Mouse (Mus musculus): ENCODE measurements at regions not wholly inside any gene's neighbourhood (a gene's known extent, or its start where the extent isn't known, plus 50 kb on each side); places are given as distances from the start of the nearest gene placed in this dataset.
A peak's percentile ranks its signal among the peaks of the same experiment; 100 is the strongest.

DNA sequence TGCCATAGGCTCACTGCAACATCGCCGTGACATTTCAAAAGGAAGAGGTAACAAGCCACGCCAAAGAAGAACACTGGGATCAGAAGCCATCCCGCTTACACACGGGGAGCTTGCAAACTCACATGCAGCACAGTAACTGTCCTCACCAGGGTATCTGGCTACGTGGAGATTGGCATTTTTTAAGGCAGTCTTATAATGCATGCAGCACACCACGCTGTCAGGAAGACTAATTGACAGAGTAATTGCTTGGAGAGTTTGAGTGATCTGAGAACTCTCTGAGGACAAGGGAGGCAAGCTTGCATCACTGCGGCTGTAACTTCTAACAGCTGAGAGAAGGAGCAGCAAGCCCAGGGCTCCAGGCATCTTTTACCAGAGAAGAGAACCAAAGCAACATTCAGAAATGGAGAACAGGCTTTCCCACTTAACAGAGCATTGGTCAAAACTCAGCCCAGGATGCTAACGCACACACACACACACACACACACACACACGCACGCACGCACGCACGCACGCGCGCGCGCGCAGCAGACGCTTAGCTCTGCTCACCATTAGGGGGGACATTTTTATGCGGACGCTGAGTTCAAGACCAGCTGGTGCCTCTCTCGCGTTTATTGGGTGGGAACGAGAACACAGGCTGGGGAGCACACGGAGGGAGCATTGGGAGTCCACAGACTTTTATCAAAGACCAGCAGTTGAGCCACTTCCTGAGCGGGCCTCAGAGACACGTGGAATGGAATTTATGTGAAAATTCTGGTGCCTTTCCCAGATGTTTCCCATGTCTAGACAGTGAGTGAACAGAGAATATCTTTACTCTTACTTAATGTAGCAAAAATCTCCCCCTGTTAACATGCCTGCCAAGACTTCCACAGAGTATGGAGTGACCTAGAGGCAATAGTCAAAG lies 66.6 kb downstream of the 1700129C05Rik start:
- Histone ChIP-seq H3K4me3 (peak overlapping the region; percentile 34), H3K27ac (replicated peaks) (no peak overlapping the region), H3K36me3 (no peaks in the 10 kb centered on the region), H3K9me3 (replicated peaks) (no peaks in the 10 kb centered on the region), H3K27me3 (ENCODE audit: low read depth, poor library complexity, severe bottlenecking) (no peaks in the 10 kb centered on the region; the same call in 1 of the 2 replicates), H3K4me1 (peaks cover 12% of the 10 kb centered on the region)
- WGBS = 41% methylated on average over 29 of the region's 29 CpGs
- DNase-seq (ENCODE audit: low spot score) = peak; percentile 23

DNA sequence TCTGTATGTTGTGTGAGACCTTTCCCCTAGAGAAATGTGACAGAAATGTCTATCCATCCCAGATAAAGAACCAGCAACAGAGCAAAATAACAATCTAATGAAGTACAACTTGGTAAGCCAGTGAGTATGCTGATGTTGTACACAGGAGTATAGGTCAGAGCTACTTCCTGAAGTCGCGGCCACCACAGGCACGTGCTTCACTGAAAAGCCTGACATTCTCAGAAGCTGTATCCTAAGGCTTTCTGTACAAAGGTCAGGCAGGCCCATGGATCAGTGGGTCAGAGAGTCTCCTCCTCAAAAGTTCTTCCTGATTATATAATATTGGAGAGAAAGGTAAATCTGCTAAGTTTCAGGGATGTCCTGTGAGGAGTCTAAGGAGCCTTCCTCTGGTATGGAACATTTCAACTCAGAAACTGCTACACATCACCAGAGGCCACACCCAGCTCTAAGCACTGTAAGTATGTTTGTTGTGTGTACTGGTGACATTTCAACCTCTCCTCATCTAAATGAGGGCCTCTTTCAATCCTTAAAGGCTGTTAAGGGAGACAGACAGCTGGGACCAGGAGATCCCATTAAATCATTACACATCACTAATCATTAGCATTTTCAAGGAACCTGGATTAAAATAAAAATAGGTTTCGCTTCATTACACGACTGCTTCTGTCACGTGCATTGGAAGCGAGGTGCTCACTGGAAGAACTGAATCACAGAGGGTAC lies 70.2 kb downstream of the 1700129C05Rik start:
- Histone ChIP-seq H3K4me1 (peaks cover 12% of the 10 kb centered on the region), H3K9me3 (replicated peaks) (no peaks in the 10 kb centered on the region), H3K4me3 (no peak overlapping the region), H3K27me3 (ENCODE audit: low read depth, poor library complexity, severe bottlenecking) (no peaks in the 10 kb centered on the region; the same call in 1 of the 2 replicates), H3K27ac (replicated peaks) (no peak overlapping the region), H3K36me3 (no peaks in the 10 kb centered on the region)
- DNase-seq (ENCODE audit: low spot score) = no peak
- 83% methylated on average over 7 of the region's 7 CpGs for WGBS

- Histone ChIP-seq H3K27me3 (ENCODE audit: low read depth, poor library complexity, severe bottlenecking) (no peaks in the 10 kb centered on the region), H3K9me3 (replicated peaks) (no peaks in the 10 kb centered on the region), H3K36me3 (no peaks in the 10 kb centered on the region), H3K4me3 (no peak overlapping the region), H3K4me1 (no peaks in the 10 kb centered on the region), H3K27ac (replicated peaks) (no peak overlapping the region)
- DNase-seq (ENCODE audit: low spot score) = no peak
- 89% methylated on average over 2 of the region's 2 CpGs for WGBS
These were observed 72.6 kb downstream of the 1700129C05Rik start for GRCm38 (mm10) chr14:59070056-59070455.

GRCm38 (mm10) chr14:59066456-59067220 lies 76.1 kb downstream of the 1700129C05Rik start:
- Histone ChIP-seq H3K4me3 (no peak overlapping the region), H3K27ac (replicated peaks) (no peak overlapping the region), H3K27me3 (ENCODE audit: low read depth, poor library complexity, severe bottlenecking) (no peaks in the 10 kb centered on the region), H3K9me3 (replicated peaks) (no peaks in the 10 kb centered on the region), H3K4me1 (0 out of 2 replicates have a peak, but pooled peaks cover 3% of the 10 kb centered on the region), H3K36me3 (no peaks in the 10 kb centered on the region)
- DNase-seq (ENCODE audit: low spot score) = no peak
- 86% methylated on average over 8 of the region's 8 CpGs for WGBS

GRCm38 (mm10) chr14:59063221-59063620 lies 79.5 kb downstream of the 1700129C05Rik start:
- no peaks in the 10 kb centered on the region for H3K36me3 ChIP-seq
- no peaks in the 10 kb centered on the region for H3K27me3 ChIP-seq (ENCODE audit: low read depth, poor library complexity, severe bottlenecking)
- DNase-seq (ENCODE audit: low spot score) = no peak
- no peak overlapping the region for H3K4me3 ChIP-seq
- no peaks in the 10 kb centered on the region for H3K9me3 ChIP-seq (replicated peaks)
- 64% methylated on average over 3 of the region's 3 CpGs for WGBS
- H3K27ac ChIP-seq (replicated peaks) = no peak overlapping the region
- 0 out of 2 replicates have a peak, but pooled peaks cover 3% of the 10 kb centered on the region for H3K4me1 ChIP-seq

DNA sequence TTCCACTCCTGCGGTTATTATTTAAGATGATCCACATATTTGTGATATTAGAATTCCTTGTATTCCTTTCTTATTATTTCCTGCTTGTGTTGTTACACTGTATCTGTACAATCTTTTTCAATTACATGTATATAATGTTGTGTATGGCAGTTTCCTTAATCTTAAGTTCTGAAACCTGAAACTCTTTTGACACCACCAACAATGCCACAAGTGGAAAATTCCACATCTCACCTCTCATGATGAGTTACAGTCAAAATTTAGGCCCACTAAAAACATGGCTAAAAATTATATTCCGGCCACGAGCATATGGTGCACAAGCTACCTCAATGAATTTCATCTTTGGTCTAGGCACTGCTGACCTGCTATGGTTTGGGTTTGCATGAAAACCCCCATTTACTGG lies 85.9 kb downstream of the 1700129C05Rik start:
- Histone ChIP-seq H3K36me3 (no peaks in the 10 kb centered on the region), H3K4me1 (no peaks in the 10 kb centered on the region), H3K27ac (replicated peaks) (no peak overlapping the region), H3K27me3 (ENCODE audit: low read depth, poor library complexity, severe bottlenecking) (no peaks in the 10 kb centered on the region), H3K4me3 (no peak overlapping the region), H3K9me3 (replicated peaks) (no peaks in the 10 kb centered on the region)
- 88% methylated on average over 3 of the region's 3 CpGs for WGBS
- no peak for DNase-seq (ENCODE audit: low spot score)

- peaks cover 5% of the 10 kb centered on the region; the same call in 1 of the 2 replicates for H3K4me1 ChIP-seq
- H3K36me3 ChIP-seq = no peaks in the 10 kb centered on the region
- H3K27me3 ChIP-seq (ENCODE audit: low read depth, poor library complexity, severe bottlenecking) = no peaks in the 10 kb centered on the region
- H3K4me3 ChIP-seq = no peak overlapping the region
- no peak overlapping the region for H3K27ac ChIP-seq (replicated peaks)
- no peaks in the 10 kb centered on the region for H3K9me3 ChIP-seq (replicated peaks)
- 90% methylated on average over 3 of the region's 3 CpGs for WGBS
- no peak for DNase-seq (ENCODE audit: low spot score)
These were observed 87.4 kb downstream of the 1700129C05Rik start for GRCm38 (mm10) chr14:59055283-59055682.

DNA sequence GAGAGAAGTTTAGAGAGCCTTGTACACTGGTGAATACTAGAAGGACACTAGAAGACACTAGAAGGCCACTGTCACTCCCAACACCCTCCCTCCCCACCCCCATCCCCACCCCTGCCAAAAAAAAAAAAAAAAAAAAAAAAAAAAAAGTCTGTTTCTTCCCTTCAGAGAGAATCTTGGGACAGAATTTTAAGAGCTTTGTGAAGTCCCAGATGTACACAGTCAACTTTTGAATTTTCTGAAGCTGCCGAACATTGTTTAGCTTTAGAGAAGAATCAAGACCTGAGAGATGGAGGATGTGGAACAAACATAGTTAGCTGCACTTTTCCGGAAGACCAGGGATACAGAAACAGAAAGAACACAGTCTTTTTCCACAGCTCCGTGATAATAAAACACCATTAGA lies 90.3 kb downstream of the 1700129C05Rik start:
- no peaks in the 10 kb centered on the region for H3K36me3 ChIP-seq
- H3K27me3 ChIP-seq (ENCODE audit: low read depth, poor library complexity, severe bottlenecking) = no peaks in the 10 kb centered on the region
- H3K4me3 ChIP-seq = no peak overlapping the region
- no peak overlapping the region for H3K27ac ChIP-seq (replicated peaks)
- no peaks in the 10 kb centered on the region for H3K9me3 ChIP-seq (replicated peaks)
- 81% methylated on average over 3 of the region's 3 CpGs for WGBS
- DNase-seq (ENCODE audit: low spot score) = no peak
- peaks cover 5% of the 10 kb centered on the region; the same call in 1 of the 2 replicates for H3K4me1 ChIP-seq

GRCm38 (mm10) chr14:59051478-59051879 lies 91.2 kb downstream of the 1700129C05Rik start:
- Histone ChIP-seq H3K27me3 (ENCODE audit: low read depth, poor library complexity, severe bottlenecking) (no peaks in the 10 kb centered on the region), H3K27ac (replicated peaks) (no peak overlapping the region), H3K9me3 (replicated peaks) (no peaks in the 10 kb centered on the region), H3K4me3 (no peak overlapping the region), H3K4me1 (peaks cover 5% of the 10 kb centered on the region; the same call in 1 of the 2 replicates), H3K36me3 (no peaks in the 10 kb centered on the region)
- DNase-seq (ENCODE audit: low spot score) = no peak
- WGBS = 16% methylated on average over 6 of the region's 6 CpGs

DNA sequence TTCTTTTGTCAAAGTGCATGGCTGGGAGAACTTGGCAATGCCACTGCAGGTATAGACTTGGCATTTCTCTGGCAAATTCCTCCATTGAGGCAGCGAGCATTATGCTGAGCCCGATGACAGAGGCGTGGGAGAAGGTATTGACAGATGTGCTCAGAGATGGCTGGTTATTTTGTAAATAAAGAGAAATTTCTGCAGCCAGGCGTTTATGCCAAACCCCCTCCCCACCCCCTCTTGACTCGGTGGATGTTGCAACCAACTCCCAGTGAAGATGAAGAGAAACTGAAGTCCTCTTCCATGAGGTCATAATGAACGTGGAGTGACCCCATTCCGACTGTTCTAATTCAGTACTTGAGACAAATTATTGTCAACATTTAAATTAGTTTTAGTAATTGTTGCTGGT lies 97.0 kb downstream of the 1700129C05Rik start:
- Histone ChIP-seq H3K36me3 (no peaks in the 10 kb centered on the region), H3K27ac (replicated peaks) (no peak overlapping the region), H3K4me1 (peaks cover 12% of the 10 kb centered on the region), H3K9me3 (replicated peaks) (no peaks in the 10 kb centered on the region), H3K27me3 (ENCODE audit: low read depth, poor library complexity, severe bottlenecking) (no peaks in the 10 kb centered on the region), H3K4me3 (no peak overlapping the region)
- 90% methylated on average over 7 of the region's 7 CpGs for WGBS
- no peak for DNase-seq (ENCODE audit: low spot score)

DNA sequence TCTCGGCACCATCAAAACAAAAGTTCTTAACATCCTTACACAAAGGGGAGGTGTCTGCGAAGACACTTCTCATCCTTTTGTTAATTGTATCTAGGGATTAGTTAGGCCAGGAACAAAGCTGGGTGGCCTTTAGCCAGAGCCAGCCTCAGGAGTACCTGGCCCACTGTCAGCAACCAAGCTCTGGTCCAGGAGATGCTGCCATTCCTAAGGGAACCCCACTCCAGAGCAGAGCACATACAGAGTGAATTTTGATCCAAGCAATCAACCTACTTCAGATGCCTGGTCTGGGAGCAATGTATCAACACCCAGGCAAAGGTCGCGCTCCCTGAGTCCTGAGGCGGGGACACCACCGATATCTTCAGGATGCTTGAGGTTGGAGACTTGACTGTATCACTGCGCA lies 97.5 kb downstream of the 1700129C05Rik start:
- Histone ChIP-seq H3K27me3 (ENCODE audit: low read depth, poor library complexity, severe bottlenecking) (no peaks in the 10 kb centered on the region), H3K4me1 (peaks cover 12% of the 10 kb centered on the region), H3K4me3 (no peak overlapping the region), H3K9me3 (replicated peaks) (no peaks in the 10 kb centered on the region), H3K27ac (replicated peaks) (no peak overlapping the region), H3K36me3 (no peaks in the 10 kb centered on the region)
- 77% methylated on average over 7 of the region's 7 CpGs for WGBS
- DNase-seq (ENCODE audit: low spot score) = no peak

GRCm38 (mm10) chr14:59042152-59042551 lies 100.5 kb downstream of the 1700129C05Rik start:
- Histone ChIP-seq H3K27ac (replicated peaks) (no peak overlapping the region), H3K36me3 (no peaks in the 10 kb centered on the region), H3K4me1 (peaks cover 12% of the 10 kb centered on the region), H3K9me3 (replicated peaks) (no peaks in the 10 kb centered on the region), H3K4me3 (no peak overlapping the region), H3K27me3 (ENCODE audit: low read depth, poor library complexity, severe bottlenecking) (no peaks in the 10 kb centered on the region)
- no peak for DNase-seq (ENCODE audit: low spot score)
- WGBS = 100% methylated on average over 2 of the region's 2 CpGs
